Mouse (Mus musculus): ENCODE results near the gene Ugt1a6b. TPM values are rescaled to one million over a fixed set of nuclear protein-coding genes. Genes with fewer than 3 reads are reported as not detected.
"Not testable (repeated sequence)": the region's sequence is repeated elsewhere in the genome, so short reads cannot be mapped to it uniquely, and the experiment has no call there.

Ugt1a6b gene
- polyA plus RNA-seq (2015; fragmentation: Nextera tagmentation; extraction: Ambion mirVana): 28.8 and 29.4 TPM in 2 replicates

GRCm38 (mm10) chr1:88103019-88103418 is at the start of gene Ugt1a6b:
TSS of gene Ugt1a6b (plus strand) at chr1:88103252.
- H3K4me1 ChIP-seq (ENCODE audit: insufficient read depth); H3K9me3 ChIP-seq (ENCODE audit: low read length); H3K27me3 ChIP-seq (ENCODE audit: insufficient read depth, low read length); H3K36me3 ChIP-seq (replicated peaks; ENCODE audit: insufficient read depth, low read length); DNase-seq: not testable (repeated sequence)
- H3K9ac ChIP-seq (replicated peaks): peak within 1 kb of the TSS; percentile 30
- peak within 1 kb of the TSS; percentile 51; the same call in 1 of the 2 replicates for H3K27ac ChIP-seq (ENCODE audit: low read depth)
- 0 out of 2 replicates have a peak within 1 kb of the TSS, but pooled peaks have one; percentile 13 for H3K4me3 ChIP-seq (ENCODE audit: low read depth, low read length)
- ATAC-seq: peak; percentile 75
- H3K4me2 ChIP-seq (ENCODE audit: low read depth, low read length): peak within 1 kb of the TSS; percentile 56
- WGBS (ENCODE audit: insufficient replicate concordance): 28% methylated on average over 1 of the region's 3 CpGs

GRCm38 (mm10) chr1:88055088-88055487 is 48.0 kb upstream of the Ugt1a6b start, which contains the start of gene Ugt1a10:
TSS of gene Ugt1a10 (plus strand) at chr1:88055388.
- Histone ChIP-seq H3K27me3 (ENCODE audit: insufficient read depth, low read length) (no peaks in the 10 kb centered on the region), H3K4me2 (ENCODE audit: low read depth, low read length) (no peak within 1 kb of the TSS), H3K27ac (ENCODE audit: low read depth) (no peak within 1 kb of the TSS), H3K4me3 (ENCODE audit: low read depth, low read length) (no peak within 1 kb of the TSS), H3K9ac (replicated peaks) (no peak within 1 kb of the TSS; the same call in 1 of the 2 replicates), H3K4me1 (ENCODE audit: insufficient read depth) (no peaks in the 10 kb centered on the region), H3K9me3 (ENCODE audit: low read length) (no peaks in the 10 kb centered on the region), H3K36me3 (replicated peaks; ENCODE audit: insufficient read depth, low read length) (no peaks in the 10 kb centered on the region)
- DNase-seq (no peak), ATAC-seq (no peak)
- WGBS (ENCODE audit: insufficient replicate concordance): 58% methylated on average over 1 of the region's 1 CpGs
- TF ChIP-seq CTCF (IDR thresholded peaks at IDR 0.05; ENCODE audit: low read depth) (no peak), EP300 (IDR thresholded peaks at IDR 0.05; ENCODE audit: low read depth) (no peak)

- H3K9ac ChIP-seq (replicated peaks); H3K27me3 ChIP-seq (ENCODE audit: insufficient read depth, low read length); H3K9me3 ChIP-seq (ENCODE audit: low read length); H3K4me2 ChIP-seq (ENCODE audit: low read depth, low read length); H3K4me1 ChIP-seq (ENCODE audit: insufficient read depth); ATAC-seq; H3K27ac ChIP-seq (ENCODE audit: low read depth); H3K4me3 ChIP-seq (ENCODE audit: low read depth, low read length); H3K36me3 ChIP-seq (replicated peaks; ENCODE audit: insufficient read depth, low read length); DNase-seq: not testable (repeated sequence)
- WGBS (ENCODE audit: insufficient replicate concordance): 27% methylated on average over 1 of the region's 2 CpGs
These were observed 36.5 kb upstream of the Ugt1a6b start for GRCm38 (mm10) chr1:88066472-88067102.

GRCm38 (mm10) chr1:88070495-88070894 is 32.6 kb upstream of the Ugt1a6b start, which contains the start of gene Ugt1a9:
TSS of gene Ugt1a9 (plus strand) at chr1:88070800.
- Histone ChIP-seq H3K27ac (ENCODE audit: low read depth) (no peak within 1 kb of the TSS), H3K4me1 (ENCODE audit: insufficient read depth) (no peaks in the 10 kb centered on the region), H3K27me3 (ENCODE audit: insufficient read depth, low read length) (no peaks in the 10 kb centered on the region), H3K36me3 (replicated peaks; ENCODE audit: insufficient read depth, low read length) (no peaks in the 10 kb centered on the region), H3K9me3 (ENCODE audit: low read length) (peaks cover 2% of the 10 kb centered on the region; the same call in 1 of the 2 replicates), H3K4me2 (ENCODE audit: low read depth, low read length) (no peak within 1 kb of the TSS), H3K9ac (replicated peaks) (no peak within 1 kb of the TSS), H3K4me3 (ENCODE audit: low read depth, low read length) (no peak within 1 kb of the TSS)
- DNase-seq (no peak), ATAC-seq (no peak)
- no peak for TF ChIP-seq EP300 (IDR thresholded peaks at IDR 0.05; ENCODE audit: low read depth)
- no peak for TF ChIP-seq CTCF (IDR thresholded peaks at IDR 0.05; ENCODE audit: low read depth)
- 58% methylated on average over 2 of the region's 2 CpGs for whole genome bisulfite sequencing (ENCODE audit: insufficient replicate concordance)

GRCm38 (mm10) chr1:88070902-88071301 is 32.1 kb upstream of the Ugt1a6b start:
- WGBS (ENCODE audit: insufficient replicate concordance): 73% methylated on average over 4 of the region's 4 CpGs
- Histone ChIP-seq H3K4me2 (ENCODE audit: low read depth, low read length) (no peak overlapping the region), H3K27me3 (ENCODE audit: insufficient read depth, low read length) (no peaks in the 10 kb centered on the region), H3K4me1 (ENCODE audit: insufficient read depth) (no peaks in the 10 kb centered on the region), H3K36me3 (replicated peaks; ENCODE audit: insufficient read depth, low read length) (no peaks in the 10 kb centered on the region), H3K9ac (replicated peaks) (no peak overlapping the region), H3K4me3 (ENCODE audit: low read depth, low read length) (no peak overlapping the region), H3K9me3 (ENCODE audit: low read length) (peaks cover 3% of the 10 kb centered on the region; the same call in 1 of the 2 replicates), H3K27ac (ENCODE audit: low read depth) (no peak overlapping the region)
- ATAC-seq (no peak), DNase-seq (no peak)
- no peak for TF ChIP-seq CTCF (IDR thresholded peaks at IDR 0.05; ENCODE audit: low read depth)
- TF ChIP-seq EP300 (IDR thresholded peaks at IDR 0.05; ENCODE audit: low read depth): no peak

GRCm38 (mm10) chr1:88074471-88074870 is 28.6 kb upstream of the Ugt1a6b start:
- Histone ChIP-seq H3K27ac (ENCODE audit: low read depth) (no peak overlapping the region), H3K9me3 (ENCODE audit: low read length) (peaks cover 3% of the 10 kb centered on the region; the same call in 1 of the 2 replicates), H3K4me1 (ENCODE audit: insufficient read depth) (no peaks in the 10 kb centered on the region), H3K4me2 (ENCODE audit: low read depth, low read length) (no peak overlapping the region), H3K27me3 (ENCODE audit: insufficient read depth, low read length) (no peaks in the 10 kb centered on the region), H3K36me3 (replicated peaks; ENCODE audit: insufficient read depth, low read length) (no peaks in the 10 kb centered on the region), H3K9ac (replicated peaks) (no peak overlapping the region), H3K4me3 (ENCODE audit: low read depth, low read length) (no peak overlapping the region)
- WGBS (ENCODE audit: insufficient replicate concordance): 73% methylated on average over 2 of the region's 2 CpGs
- ATAC-seq (no peak), DNase-seq (no peak)
- no peak for TF ChIP-seq CTCF (IDR thresholded peaks at IDR 0.05; ENCODE audit: low read depth)
- no peak for TF ChIP-seq EP300 (IDR thresholded peaks at IDR 0.05; ENCODE audit: low read depth)

Data from liver, postnatal 0 days (tissue).